Mouse (Mus musculus): Measurements from ENCODE around the gene Tbx15.

Tbx15 gene

DNA sequence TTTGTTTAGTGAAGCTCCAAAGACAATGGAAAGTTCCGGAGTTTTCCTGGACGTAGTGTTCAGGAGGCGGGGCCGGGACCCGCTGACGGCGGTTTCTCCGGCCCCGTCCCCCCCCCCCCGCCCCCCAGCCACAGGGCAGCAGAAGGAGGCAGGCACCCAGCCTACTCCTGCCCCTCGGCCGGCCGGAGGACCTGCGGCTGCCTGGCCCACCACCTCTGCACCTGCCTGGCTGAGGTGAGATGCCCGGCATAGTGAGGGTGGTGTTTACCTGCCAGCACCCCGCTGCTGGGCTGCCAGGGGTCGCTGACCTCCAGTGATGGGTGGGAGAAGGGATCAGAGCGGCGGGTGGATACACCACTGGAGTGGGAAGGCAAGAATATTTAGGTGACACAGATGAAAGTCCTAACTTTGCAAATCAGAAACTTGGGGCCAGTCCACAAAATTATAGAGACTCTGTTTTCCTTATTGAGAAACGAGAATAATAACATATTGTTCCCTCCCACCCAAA, at the start of gene Tbx15:
TSS of gene Tbx15 (plus strand) at position 169 of the 508 bp plus-strand sequence.
- no peak for DNase-seq (ENCODE audit: low spot score in 2 of 2)

DNA sequence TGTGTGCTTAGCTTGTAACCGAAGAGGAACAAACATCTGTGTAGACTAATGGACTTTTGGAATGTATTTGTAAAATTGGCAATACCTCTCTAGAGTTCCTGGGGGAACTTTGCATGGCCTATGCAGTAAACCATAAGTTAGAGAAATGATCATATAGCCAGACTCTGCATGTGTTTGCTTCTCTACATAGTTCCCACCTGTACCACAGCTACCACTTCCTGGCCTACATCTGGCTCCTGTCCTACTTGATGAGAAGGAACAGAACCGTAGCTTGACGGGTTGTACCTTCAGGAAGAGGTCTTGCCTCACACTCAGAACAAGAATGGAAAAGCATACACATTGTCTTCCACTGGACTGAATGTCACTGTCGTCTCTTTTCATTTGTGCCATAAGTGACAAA, 46.6 kb upstream of the Tbx15 start:
- no peak for DNase-seq (ENCODE audit: low spot score in 2 of 2)

DNA sequence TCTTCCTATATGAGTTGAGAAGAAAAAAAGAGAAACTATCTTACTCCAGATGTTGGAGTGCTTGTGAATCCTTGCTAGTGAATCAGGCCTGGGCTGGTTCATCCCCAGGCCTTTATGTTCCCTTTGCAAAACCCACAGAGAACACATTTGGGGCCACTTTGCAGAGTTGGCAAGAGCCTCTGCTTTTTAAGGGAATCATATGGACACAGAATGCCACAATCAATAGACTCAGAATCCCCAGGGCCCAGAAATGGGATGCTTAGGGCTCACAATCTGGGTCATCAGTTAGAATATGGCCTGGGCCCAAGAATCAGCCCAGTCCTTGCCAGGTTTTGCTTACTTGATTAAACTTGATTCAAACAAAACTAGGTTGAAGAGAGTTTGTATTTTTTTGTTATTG, 36.9 kb upstream of the Tbx15 start:
- DNase-seq (ENCODE audit: low spot score in 2 of 2), result no peak

- DNase-seq (ENCODE audit: low spot score in 2 of 2), result no peak
These were observed 31.8 kb upstream of the Tbx15 start for GRCm38 (mm10) chr3:99208416-99208815.

DNA sequence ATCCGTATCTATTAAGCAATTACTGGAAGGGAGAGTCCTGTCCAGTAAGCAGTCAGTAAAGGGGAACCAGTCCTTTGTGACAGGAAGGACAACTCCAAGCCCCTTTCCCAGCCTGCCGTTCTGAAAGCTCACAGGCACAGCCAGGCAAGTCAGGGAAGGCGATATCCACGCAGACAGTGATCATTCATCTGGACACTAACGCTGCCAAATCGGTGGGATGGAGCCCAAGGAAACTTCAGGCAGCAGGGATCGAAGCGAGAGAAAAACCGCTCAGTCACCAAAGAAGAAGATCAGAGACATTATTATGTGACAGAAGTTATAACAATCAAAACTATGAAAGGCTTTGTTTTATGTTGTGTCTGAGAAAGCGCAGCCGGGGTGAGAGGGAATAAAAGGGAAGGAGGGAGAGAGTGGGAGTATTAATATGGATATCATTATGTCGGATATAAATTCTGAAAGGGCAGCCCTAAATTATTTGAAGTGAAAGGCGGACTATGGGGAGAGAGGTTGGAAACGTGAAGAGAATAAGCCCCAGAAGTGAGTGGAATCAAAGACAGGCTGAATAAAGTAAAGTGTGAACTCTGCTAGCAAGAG, 29.0 kb upstream of the Tbx15 start:
- no peak for DNase-seq (ENCODE audit: low spot score in 2 of 2)

GRCm38 (mm10) chr3:99227807-99228206, 12.4 kb upstream of the Tbx15 start:
- DNase-seq (ENCODE audit: low spot score in 2 of 2), result no peak

- DNase-seq (ENCODE audit: low spot score in 2 of 2), result peak in 1 of 2 experiments; percentile 7
These were observed 6.5 kb upstream of the Tbx15 start for GRCm38 (mm10) chr3:99233393-99234318.

- DNase-seq (ENCODE audit: low spot score in 2 of 2), result no peak
These were observed 5.8 kb upstream of the Tbx15 start for GRCm38 (mm10) chr3:99234319-99234869.

DNA sequence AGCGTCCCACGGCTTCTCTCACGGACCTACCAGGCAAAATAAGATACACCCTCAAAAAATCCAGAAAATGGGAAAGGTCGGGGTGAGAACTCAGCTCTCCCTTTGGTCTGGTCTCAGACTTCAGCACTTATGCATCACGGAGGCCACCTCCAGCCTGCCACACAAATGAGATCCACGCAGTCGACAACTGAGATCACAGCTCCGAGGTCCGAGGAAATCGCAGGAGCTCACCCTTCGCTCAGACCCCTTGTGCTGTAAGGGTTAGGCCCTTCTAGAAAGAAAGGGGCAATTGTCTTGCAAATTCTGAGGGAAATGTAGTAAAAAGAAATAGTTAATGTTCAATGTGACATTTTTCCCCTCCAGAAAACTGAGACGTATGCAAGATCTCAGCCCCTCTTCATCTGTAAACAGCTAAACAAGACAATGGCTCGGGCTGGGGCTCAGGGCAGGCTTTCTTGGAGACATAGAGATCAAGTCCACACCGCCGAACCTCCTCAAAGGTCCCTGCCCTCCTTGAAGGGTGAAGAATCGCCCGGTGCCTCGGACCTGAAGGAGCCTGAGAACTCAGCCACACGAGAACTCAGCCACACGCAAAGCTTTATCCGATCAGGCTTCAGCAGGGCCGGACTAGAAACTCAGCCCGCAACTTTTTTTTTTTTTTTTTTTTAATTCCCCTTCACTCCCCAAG, 4.9 kb upstream of the Tbx15 start:
- DNase-seq (ENCODE audit: low spot score in 2 of 2), result no peak

GRCm38 (mm10) chr3:99235804-99236755, 4.1 kb upstream of the Tbx15 start:
- DNase-seq (ENCODE audit: low spot score in 2 of 2), result no peak

GRCm38 (mm10) chr3:99238691-99239090, 1.5 kb upstream of the Tbx15 start:
- DNase-seq (ENCODE audit: low spot score in 2 of 2), result no peak

- DNase-seq (ENCODE audit: low spot score in 2 of 2), result no peak
These were observed 708 bp upstream of the Tbx15 start for GRCm38 (mm10) chr3:99239301-99240045.

GRCm38 (mm10) chr3:99240811-99241738, 894 bp downstream of the Tbx15 start:
- DNase-seq (ENCODE audit: low spot score in 2 of 2), result no peak

DNA sequence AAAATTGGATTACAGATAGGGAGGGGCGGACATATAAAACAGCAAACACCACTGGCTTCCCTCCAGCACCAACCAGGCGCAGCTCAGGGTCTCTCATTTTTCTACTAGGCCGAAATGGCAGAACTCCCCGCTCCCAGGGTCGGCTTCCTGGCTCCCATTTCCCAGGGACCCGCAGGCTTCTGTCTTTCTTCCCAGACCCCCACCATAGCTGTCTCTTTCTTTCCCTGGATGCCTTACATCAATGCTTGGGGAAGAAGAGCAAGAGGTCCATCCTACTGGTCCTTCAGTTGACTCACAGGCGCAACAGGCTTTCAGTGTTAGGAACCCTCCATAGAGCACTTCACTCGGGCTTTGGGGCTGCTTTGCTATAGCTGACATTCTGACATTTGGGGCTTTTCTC, 2.3 kb downstream of the Tbx15 start:
- no peak for DNase-seq (ENCODE audit: low spot score in 2 of 2)

- DNase-seq (ENCODE audit: low spot score in 2 of 2), result no peak
These were observed 5.2 kb downstream of the Tbx15 start for GRCm38 (mm10) chr3:99245341-99245740.

GRCm38 (mm10) chr3:99246629-99247028, 6.4 kb downstream of the Tbx15 start:
- no peak for DNase-seq (ENCODE audit: low spot score in 2 of 2)

DNA sequence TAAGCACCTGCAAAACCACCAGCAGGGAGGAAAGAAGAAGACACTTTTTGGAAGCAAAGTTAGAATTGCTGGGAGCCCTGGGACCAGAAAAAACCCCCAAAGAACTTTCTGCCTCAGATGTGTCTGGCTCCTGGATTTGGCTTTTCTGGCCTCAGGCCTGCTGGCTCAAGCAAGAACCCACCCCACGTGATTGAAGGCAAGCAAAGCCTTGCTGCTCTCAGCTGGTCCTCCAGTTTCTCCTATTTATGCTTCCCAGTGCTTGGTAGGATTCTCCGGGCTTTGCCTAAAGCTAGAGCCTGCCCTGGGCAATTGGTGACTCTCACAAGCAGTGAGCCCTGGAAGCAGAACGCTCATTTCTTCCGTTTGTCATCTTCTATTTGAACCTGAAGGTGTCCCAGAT, 7.4 kb downstream of the Tbx15 start:
- DNase-seq (ENCODE audit: low spot score in 2 of 2), result no peak

DNA sequence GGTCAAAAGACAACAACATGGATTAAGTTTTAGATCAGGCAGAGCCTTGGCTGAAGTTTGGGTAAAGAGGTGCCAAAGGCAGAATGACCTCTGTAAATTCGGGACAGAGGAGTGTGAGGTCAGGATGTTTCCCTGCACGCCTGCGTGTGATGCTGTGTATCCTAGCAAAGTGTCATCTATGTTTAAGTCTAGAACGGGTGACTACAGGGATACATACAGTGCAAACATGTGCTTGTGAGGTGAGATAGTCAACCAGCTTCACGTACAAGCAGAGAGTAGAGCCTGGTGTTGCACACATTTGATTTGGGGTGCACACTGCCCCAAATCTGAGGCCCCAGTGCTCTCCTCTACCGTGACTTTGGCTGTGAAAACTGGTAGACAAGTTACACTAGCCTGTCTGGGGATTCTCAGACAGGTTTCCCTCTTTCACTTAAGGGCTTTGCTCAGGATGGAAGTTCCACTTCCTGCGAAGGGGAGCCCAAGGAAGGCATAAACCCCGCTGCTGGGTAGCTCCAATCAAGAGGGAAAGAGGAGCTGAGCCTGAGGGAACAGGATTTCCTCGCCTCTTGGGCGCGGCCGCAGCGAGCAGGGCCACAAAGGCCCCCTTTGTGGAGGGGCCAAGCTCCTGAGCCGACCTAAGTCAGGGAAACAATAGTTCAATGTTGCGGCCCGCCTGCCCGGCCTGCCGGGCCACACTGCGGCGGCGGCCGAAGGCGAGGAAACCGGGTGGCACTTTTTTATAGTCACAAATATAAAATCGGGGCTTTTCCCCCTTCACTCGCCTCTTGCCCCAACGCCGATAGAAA, 8.0 kb downstream of the Tbx15 start:
- no peak for DNase-seq (ENCODE audit: low spot score in 2 of 2)

Measured in spleen, postnatal 36 days (tissue).